Mouse (Mus musculus) hematopoietic multipotent progenitor cell, adult 10-12 weeks (in vitro differentiated cells): ENCODE results near the gene Syndig1. TPM values are rescaled to one million over a fixed set of nuclear protein-coding genes. Genes with fewer than 3 reads are reported as not detected.

ENCODE experiments used
- polyA plus RNA-seq: library from polyadenylated mRNA; stranded (reverse); fragments of >175 nt; gene quantifications from 2 replicates; pipeline ENCODE4 v1.2.3, GENCODE M21; 2012; ENCODE audit warnings: low replicate concordance

The Syndig1 gene
- not detected in 2 replicates for polyA plus RNA-seq

DNA sequence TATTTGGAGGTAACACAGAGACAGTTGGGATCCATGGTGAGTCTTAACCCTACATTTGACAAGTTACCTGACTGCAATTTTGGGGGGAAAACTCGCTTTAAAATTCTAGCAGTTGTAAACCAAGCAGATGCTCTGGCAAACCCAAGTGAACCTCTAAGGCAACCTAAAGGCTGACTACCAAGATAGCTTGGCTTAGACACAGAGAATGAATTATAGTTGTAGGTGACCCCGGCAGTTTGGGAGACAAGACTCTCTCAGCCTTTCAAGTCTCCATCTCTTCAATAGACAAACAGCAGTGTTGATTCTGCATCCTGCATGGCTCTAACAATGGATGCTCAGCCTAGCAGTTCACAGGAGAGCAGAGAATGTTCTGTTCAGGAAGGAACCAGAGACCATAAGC is at the start of gene Syndig1:
TSS of gene Syndig1 (plus strand) at position 301 of the 400 bp plus-strand sequence.

DNA sequence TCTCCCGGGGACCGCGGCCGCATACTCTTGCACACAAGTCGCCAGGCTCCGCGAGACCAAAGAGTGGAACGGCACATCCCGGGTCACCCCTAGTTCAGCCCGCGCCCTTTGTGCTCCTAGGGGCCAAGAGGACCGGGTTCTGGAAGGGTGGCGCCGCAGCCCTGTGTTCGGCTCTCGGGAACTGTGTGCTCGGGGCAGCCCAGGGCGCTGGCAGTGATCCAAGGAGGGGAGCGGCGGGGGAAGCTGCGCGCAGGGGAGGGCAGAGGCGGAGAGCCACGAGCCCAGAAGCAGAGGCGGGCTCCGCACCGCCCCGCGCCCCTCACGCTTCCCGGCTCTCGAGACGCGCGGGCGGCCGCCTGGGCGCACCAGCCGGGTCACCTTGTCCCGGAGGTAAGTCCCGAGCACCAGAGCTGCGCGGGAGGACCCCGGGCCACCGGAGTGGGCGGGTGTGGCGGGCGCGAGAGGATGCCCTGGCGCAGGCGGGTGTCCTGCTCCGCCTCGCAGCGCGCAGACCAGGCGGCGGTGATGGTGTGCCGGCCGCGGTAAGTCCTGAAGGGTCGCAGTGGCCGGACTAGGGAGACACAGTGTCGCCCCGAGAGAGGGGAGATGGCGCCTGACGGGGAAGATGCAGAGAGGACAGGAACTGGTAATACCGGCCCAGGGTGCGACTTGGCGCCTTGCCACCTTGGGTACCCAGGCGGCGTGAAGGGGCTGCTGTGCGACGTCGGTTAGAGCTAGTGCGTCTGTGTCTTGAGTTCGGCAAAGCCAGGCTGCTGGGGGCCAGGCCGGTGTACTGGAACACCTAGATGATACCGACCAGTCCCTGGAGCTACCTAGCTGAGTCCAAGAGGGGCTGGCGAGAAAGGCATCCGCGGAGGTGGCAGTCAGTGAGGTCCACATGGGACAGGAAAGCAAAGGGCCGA is 1.8 kb downstream of the Syndig1 start, which contains the start of gene C530025M09Rik:
TSS of gene C530025M09Rik (minus strand) at position 678 of the 923 bp plus-strand sequence.

Other genes with a start within 250 kb of the Syndig1 start
- not detected in 2 replicates for gene C530025M09Rik, start 2.0 kb downstream of the Syndig1 start, polyA plus RNA-seq